Mouse (Mus musculus): ENCODE measurements around the gene Stab1. TPM values are rescaled to one million over a fixed set of nuclear protein-coding genes. Genes with fewer than 3 reads are reported as not detected.

The Stab1 gene
- polyA plus RNA-seq, 1 experiment from 2014 or later: 26.6 TPM

DNA sequence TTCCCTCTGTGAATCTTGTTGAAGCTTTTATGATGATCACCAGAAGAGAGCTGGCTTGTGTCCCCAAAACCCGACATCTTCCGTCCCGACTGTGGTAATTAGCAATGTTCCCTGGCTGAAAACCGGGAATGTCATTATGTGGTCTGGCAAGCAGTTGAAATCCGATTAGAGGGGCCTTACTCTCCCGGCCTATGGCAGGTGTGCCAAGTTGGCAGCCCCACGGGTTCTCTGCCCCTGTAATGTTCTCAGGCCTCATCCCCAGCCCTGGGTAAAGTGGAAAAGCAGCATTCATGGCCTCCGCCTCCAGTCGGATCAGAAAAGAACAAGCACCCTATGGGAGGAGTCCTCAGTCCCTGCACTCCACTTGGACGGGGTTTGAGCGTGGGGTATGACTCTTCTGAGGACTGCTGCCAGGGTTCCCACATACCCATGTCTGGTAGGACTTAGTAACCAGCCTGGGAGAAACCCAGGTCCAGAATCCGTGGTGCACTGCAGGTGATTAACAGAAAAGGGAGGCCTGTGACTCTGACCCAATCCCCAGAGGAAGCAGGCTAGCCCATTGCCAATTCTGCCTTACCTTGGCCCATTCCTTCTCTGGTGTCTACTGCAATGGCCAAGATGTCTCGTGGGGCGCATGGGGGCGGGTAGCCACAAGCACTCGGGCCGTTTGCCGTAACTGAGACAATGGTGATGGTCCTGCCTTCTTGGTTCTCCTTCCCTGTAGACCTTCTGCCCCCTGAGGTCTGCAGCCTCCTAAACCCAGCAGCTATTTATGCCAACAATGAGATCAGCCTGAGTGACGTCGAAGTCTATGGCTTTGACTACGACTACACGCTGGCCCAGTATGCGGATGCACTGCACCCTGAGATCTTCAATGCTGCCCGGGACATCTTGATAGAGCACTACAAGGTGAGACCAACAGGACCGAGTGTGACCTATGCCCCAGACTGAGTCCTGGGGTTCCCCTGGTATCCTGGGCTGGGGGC is 34.1 kb downstream of the Stab1 start:
- peak; percentile 41 for DNase-seq
- peak overlapping the region; percentile 53; the same call in 1 of the 2 replicates for H3K4me2 ChIP-seq (ENCODE audit: low read length)
- no peak for ATAC-seq (ENCODE audit: low FRiP score, low TSS enrichment)
- no peak overlapping the region for H3K27ac ChIP-seq (replicated peaks; ENCODE audit: low read depth, low read length)
- H3K4me3 ChIP-seq (replicated peaks; ENCODE audit: low read depth, low read length): no peak overlapping the region
- H3K36me3 ChIP-seq (ENCODE audit: control insufficient read depth, insufficient read depth, low read length): peaks cover 51% of the 10 kb centered on the region
- H3K4me1 ChIP-seq (ENCODE audit: control insufficient read depth, insufficient read depth, low read length): peaks cover 29% of the 10 kb centered on the region
- no peak overlapping the region for H3K9ac ChIP-seq (replicated peaks; ENCODE audit: low read length)
- H3K27me3 ChIP-seq (ENCODE audit: control insufficient read depth, insufficient read depth, low read length): no peaks in the 10 kb centered on the region
- 83% methylated on average over 25 of the region's 25 CpGs for whole genome bisulfite sequencing
- H3K9me3 ChIP-seq (ENCODE audit: control insufficient read depth, low read length): no peaks in the 10 kb centered on the region

GRCm38 (mm10) chr14:31133023-31133665 is 35.3 kb downstream of the Stab1 start:
- Histone ChIP-seq H3K4me2 (ENCODE audit: low read length) (peak overlapping the region; percentile 53), H3K9ac (replicated peaks; ENCODE audit: low read length) (no peak overlapping the region; the same call in 1 of the 2 replicates), H3K36me3 (ENCODE audit: control insufficient read depth, insufficient read depth, low read length) (peaks cover 39% of the 10 kb centered on the region), H3K4me3 (replicated peaks; ENCODE audit: low read depth, low read length) (0 out of 2 replicates have a peak overlapping the region, but pooled peaks have one; percentile 8), H3K27me3 (ENCODE audit: control insufficient read depth, insufficient read depth, low read length) (no peaks in the 10 kb centered on the region), H3K27ac (replicated peaks; ENCODE audit: low read depth, low read length) (no peak overlapping the region), H3K9me3 (ENCODE audit: control insufficient read depth, low read length) (no peaks in the 10 kb centered on the region), H3K4me1 (ENCODE audit: control insufficient read depth, insufficient read depth, low read length) (peaks cover 29% of the 10 kb centered on the region)
- DNase-seq (peak; percentile 16), ATAC-seq (ENCODE audit: low FRiP score, low TSS enrichment) (no peak)
- 75% methylated on average over 11 of the region's 11 CpGs for whole genome bisulfite sequencing

DNA sequence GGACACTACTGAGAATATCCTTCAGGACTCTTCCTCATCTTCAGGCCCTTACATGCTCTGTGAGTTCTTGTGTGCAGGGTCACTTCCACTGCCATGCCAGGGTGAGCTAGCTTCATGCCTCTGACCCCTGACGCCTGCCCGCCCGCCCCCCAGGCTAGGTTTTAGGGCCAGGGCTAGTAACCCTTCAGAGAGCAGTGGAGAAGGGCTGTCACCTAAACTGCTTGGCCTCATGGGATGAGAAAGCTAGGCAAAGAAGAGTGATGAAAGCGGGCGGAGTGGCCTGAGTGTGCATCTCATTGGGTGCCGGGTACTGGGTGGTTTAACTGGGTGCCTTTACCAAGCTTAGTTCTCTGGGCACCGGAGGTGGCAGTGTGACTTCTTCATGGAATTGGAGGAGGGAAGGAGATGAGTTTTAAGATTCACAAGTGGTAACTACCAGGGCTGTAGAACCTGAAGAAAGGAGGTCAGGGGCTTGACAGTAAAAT is 35.9 kb downstream of the Stab1 start:
- H3K9me3 ChIP-seq (ENCODE audit: control insufficient read depth, low read length): no peaks in the 10 kb centered on the region
- WGBS: 88% methylated on average over 7 of the region's 7 CpGs
- no peak for DNase-seq
- H3K4me1 ChIP-seq (ENCODE audit: control insufficient read depth, insufficient read depth, low read length): peaks cover 32% of the 10 kb centered on the region
- H3K27me3 ChIP-seq (ENCODE audit: control insufficient read depth, insufficient read depth, low read length): no peaks in the 10 kb centered on the region
- H3K36me3 ChIP-seq (ENCODE audit: control insufficient read depth, insufficient read depth, low read length): peaks cover 34% of the 10 kb centered on the region
- peak overlapping the region; percentile 80 for H3K4me3 ChIP-seq (replicated peaks; ENCODE audit: low read depth, low read length)
- H3K27ac ChIP-seq (replicated peaks; ENCODE audit: low read depth, low read length): no peak overlapping the region
- peak overlapping the region; percentile 53 for H3K4me2 ChIP-seq (ENCODE audit: low read length)
- ATAC-seq (ENCODE audit: low FRiP score, low TSS enrichment): no peak
- no peak overlapping the region; the same call in 1 of the 2 replicates for H3K9ac ChIP-seq (replicated peaks; ENCODE audit: low read length)

DNA sequence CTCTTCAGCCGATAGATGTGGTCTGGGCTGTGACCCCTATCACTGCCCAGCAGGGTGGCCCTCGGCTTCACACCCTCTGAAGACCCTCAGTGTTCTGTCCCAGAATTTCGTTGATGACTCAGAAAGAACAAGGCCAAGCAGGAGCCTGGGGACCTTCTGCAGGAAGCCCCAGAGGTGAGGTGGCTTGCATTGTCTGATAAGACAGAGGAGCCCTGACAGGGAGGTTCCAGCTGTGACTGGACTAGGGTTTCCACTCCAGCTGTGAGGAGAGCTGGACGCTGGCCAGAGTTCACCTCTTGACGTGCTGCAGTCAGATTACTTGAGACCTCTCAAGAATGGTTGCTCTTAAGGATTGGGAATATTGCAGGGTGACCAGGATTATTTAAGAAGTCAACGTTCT is 36.4 kb downstream of the Stab1 start:
- H3K27ac ChIP-seq (replicated peaks; ENCODE audit: low read depth, low read length): no peak overlapping the region
- WGBS: 7% methylated on average over 6 of the region's 6 CpGs
- H3K27me3 ChIP-seq (ENCODE audit: control insufficient read depth, insufficient read depth, low read length): no peaks in the 10 kb centered on the region
- peak; percentile 21 for DNase-seq
- ATAC-seq (ENCODE audit: low FRiP score, low TSS enrichment): no peak
- H3K4me1 ChIP-seq (ENCODE audit: control insufficient read depth, insufficient read depth, low read length): peaks cover 37% of the 10 kb centered on the region
- H3K36me3 ChIP-seq (ENCODE audit: control insufficient read depth, insufficient read depth, low read length): peaks cover 29% of the 10 kb centered on the region
- peak overlapping the region; percentile 80 for H3K4me3 ChIP-seq (replicated peaks; ENCODE audit: low read depth, low read length)
- peak overlapping the region; percentile 79; the same call in 1 of the 2 replicates for H3K9ac ChIP-seq (replicated peaks; ENCODE audit: low read length)
- H3K4me2 ChIP-seq (ENCODE audit: low read length): peak overlapping the region; percentile 53
- H3K9me3 ChIP-seq (ENCODE audit: control insufficient read depth, low read length): no peaks in the 10 kb centered on the region

- under 1% methylated on average over 43 of the region's 43 CpGs for WGBS
- peaks cover 22% of the 10 kb centered on the region for H3K36me3 ChIP-seq (ENCODE audit: control insufficient read depth, insufficient read depth, low read length)
- ATAC-seq (ENCODE audit: low FRiP score, low TSS enrichment) (peak; percentile 14), DNase-seq (peak; percentile 69)
- no peaks in the 10 kb centered on the region for H3K9me3 ChIP-seq (ENCODE audit: control insufficient read depth, low read length)
- peaks cover 43% of the 10 kb centered on the region for H3K4me1 ChIP-seq (ENCODE audit: control insufficient read depth, insufficient read depth, low read length)
- H3K4me3 ChIP-seq (replicated peaks; ENCODE audit: low read depth, low read length): peak overlapping the region; percentile 80
- H3K27me3 ChIP-seq (ENCODE audit: control insufficient read depth, insufficient read depth, low read length): no peaks in the 10 kb centered on the region
- H3K4me2 ChIP-seq (ENCODE audit: low read length): peak overlapping the region; percentile 53
- H3K9ac ChIP-seq (replicated peaks; ENCODE audit: low read length): peak overlapping the region; percentile 79
- peak overlapping the region; percentile 91 for H3K27ac ChIP-seq (replicated peaks; ENCODE audit: low read depth, low read length)
Observed at GRCm38 (mm10) chr14:31131272-31131821, 37.1 kb downstream of the Stab1 start.

DNA sequence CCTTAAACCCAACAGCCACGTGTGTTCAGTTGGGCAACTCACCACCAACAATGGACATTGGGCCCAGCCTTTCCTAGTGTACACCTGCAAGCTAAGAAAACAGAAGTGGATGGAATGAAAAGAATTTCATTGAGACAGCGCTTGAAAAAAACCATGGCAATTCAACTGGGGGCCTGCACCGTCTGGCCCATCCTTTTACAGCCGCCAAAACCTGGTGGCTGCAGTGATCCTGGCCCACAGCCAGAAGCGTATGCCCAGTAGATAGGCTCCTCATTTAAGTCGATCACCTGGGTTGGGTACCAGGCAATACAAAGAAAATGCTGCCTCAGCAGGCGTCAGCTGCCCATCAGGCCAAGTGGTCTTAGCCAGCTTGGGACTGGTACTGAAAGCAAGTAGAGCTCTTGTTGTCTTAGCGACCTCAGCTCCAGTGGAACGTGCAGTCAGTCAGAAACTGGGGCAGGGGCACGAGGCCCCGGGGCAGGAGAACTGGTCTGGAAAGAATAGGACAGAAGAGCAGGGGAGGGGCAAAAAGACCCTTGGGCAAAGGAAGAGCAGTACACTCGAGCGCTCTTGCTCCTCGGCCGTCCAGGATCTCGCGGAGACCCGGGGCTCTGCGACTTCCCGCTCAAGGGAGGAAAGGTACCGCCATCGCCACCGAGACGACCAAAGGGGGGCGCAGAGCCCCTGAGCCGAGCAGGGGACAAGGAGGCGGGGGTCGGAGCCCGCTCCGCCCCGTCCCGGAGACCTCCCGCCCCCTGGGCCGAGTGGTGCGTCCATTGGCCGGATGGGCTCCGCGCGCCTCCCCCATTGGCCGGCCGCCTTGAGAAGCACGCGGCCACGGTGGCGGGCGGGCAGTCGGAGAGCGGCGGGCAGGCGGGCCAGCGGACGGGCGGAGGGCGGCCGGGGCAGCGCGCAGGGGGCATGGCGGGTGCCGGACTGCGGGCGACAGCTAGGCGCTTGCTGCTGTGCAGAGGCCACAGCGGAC is 37.9 kb downstream of the Stab1 start, which contains the start of gene Nt5dc2:
Nt5dc2 (plus strand) TSS at position 818 of the 985 bp plus-strand sequence.
- peak within 1 kb of the TSS; percentile 79 for H3K9ac ChIP-seq (replicated peaks; ENCODE audit: low read length)

DNA sequence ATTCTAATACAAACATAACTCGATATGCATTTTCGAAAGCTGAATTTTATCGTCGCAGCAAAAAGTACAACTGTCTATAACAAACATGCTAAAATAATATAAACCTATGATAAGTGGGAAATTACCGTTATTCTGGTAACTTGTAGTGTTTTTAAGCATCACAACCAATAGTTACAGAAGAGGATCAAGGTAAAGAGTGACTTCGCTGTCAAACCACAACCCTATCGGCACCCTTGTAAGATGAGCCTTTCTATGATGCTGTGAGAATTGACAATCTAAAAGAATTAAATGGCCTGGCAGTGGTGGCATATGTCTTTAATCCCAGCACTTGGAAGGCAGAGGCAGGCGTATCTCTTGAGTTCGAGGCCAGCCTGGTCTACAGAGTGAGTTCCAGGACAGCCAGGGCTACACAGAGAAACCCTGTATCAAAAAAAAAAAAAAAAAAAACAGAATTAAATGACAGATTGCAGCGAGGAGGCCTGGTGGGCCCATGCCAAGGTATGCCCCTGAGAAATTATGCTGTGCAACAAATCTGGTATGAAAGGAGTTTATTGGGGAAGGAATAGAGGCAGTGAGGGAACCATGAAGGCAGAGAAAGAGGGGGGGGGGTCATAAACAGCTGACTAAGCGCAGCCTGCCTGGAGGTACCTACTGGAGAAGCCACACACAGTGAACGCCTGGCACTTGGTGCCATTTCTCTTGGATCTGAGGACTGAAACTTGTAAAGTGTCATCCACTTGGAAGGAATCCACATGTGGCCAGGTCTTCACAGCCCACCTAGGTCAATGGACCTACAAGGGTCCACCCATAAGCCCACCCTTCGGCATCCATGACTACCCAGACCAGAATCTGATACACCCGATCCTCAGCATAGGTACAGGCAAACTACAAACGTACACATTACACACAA is 38.9 kb downstream of the Stab1 start:
- Histone ChIP-seq H3K27ac (replicated peaks; ENCODE audit: low read depth, low read length) (peak overlapping the region; percentile 91), H3K36me3 (ENCODE audit: control insufficient read depth, insufficient read depth, low read length) (0 out of 2 replicates have a peak, but pooled peaks cover 7% of the 10 kb centered on the region), H3K27me3 (ENCODE audit: control insufficient read depth, insufficient read depth, low read length) (no peaks in the 10 kb centered on the region), H3K4me3 (replicated peaks; ENCODE audit: low read depth, low read length) (peak overlapping the region; percentile 71), H3K9me3 (ENCODE audit: control insufficient read depth, low read length) (no peaks in the 10 kb centered on the region), H3K4me2 (ENCODE audit: low read length) (peak overlapping the region; percentile 72), H3K4me1 (ENCODE audit: control insufficient read depth, insufficient read depth, low read length) (peaks cover 44% of the 10 kb centered on the region), H3K9ac (replicated peaks; ENCODE audit: low read length) (no peak overlapping the region)
- DNase-seq: no peak
- 67% methylated on average over 15 of the region's 15 CpGs for WGBS
- ATAC-seq (ENCODE audit: low FRiP score, low TSS enrichment): no peak

More for the DNA sequence above, 37.9 kb downstream of the Stab1 start, which contains the start of gene Nt5dc2:
- ATAC-seq (ENCODE audit: low FRiP score, low TSS enrichment) (peak; percentile 89), DNase-seq (peak; percentile 97)
- 4% methylated on average over 63 of the region's 63 CpGs for WGBS
- peak within 1 kb of the TSS; percentile 53 for H3K4me2 ChIP-seq (ENCODE audit: low read length)
- H3K9me3 ChIP-seq (ENCODE audit: control insufficient read depth, low read length): no peaks in the 10 kb centered on the region
- peak within 1 kb of the TSS; percentile 91 for H3K27ac ChIP-seq (replicated peaks; ENCODE audit: low read depth, low read length)
- no peaks in the 10 kb centered on the region for H3K27me3 ChIP-seq (ENCODE audit: control insufficient read depth, insufficient read depth, low read length)
- peaks cover 14% of the 10 kb centered on the region for H3K36me3 ChIP-seq (ENCODE audit: control insufficient read depth, insufficient read depth, low read length)
- peak within 1 kb of the TSS; percentile 80 for H3K4me3 ChIP-seq (replicated peaks; ENCODE audit: low read depth, low read length)
- H3K4me1 ChIP-seq (ENCODE audit: control insufficient read depth, insufficient read depth, low read length): peaks cover 44% of the 10 kb centered on the region
